Mouse (Mus musculus): ENCODE results near the gene Commd8.

DNA sequence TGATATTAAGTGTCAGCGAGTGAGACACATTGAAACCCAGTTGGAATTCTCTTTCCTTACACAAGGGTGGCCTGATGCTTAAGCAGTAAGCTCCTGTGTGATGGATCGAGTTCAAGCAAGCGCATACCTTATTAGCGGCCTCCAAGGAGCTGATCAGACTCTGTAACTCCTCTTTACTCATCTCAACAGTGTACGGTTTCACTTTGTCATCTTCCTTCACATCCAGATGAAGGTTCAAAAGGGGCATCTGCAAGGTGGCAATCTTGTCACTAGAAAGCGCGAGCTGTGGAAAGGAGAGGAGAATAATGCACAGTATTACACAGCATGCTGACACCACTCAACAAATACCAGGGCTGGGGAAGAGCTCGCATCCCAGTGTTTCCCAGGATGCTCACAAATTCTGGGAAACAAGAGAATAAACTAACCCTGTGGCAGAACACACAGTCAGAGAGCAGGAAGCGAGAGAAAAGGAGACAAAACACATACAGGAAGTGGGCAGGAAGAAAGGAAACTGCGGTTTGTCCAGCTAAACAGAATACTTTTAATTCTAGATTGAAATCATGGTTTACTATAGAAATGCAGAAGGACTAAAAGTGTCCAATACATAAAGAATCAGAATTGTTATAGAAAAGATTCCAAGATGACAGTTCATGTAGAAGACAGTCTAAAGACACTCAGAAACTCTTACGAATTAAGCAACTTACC lies 7.1 kb downstream of the Commd8 start:
- no peak for TF ChIP-seq POLR2A (IDR thresholded peaks at IDR 0.05; ENCODE audit: low read depth, low read length)
- no peak for TF ChIP-seq CTCF (IDR thresholded peaks at IDR 0.05; ENCODE audit: extremely low read depth, insufficient read length, insufficient replicate concordance, low read depth, low read length)

Measured in small intestine, adult 2 months (tissue).